Mouse (Mus musculus) T-helper 1 cell (primary cell): ENCODE measurements around the gene B830017H08Rik.

Experiments used
- in situ Hi-C: fragments of 300-600 bp; cut with MboI, MseI; formaldehyde crosslinking; loops from one replicate; pipeline ENCODE4 v1.15.1; 2025; ENCODE audit warnings: high pct_unique_total_duplicates

B830017H08Rik gene

DNA sequence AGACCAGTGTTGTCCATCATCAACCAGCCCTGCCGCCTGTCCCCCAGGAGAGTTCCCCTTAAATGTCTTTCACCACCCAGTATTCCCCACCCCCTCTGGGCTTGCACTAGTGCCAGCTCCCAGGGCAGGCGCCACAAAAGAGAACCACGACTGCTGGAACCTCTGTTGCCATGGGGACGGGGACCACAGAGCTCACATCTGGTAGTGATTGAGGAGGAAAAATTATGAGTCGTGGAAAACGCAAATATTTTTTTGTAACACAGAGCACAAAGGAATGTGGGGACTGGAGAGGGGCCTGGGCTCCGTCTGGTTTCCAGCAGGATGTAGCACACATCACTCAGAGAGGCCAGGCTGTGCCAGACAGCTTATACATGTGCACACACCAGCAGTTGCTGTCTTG is 23.2 kb upstream of the B830017H08Rik start:
- in situ Hi-C loops: no loop called here

DNA sequence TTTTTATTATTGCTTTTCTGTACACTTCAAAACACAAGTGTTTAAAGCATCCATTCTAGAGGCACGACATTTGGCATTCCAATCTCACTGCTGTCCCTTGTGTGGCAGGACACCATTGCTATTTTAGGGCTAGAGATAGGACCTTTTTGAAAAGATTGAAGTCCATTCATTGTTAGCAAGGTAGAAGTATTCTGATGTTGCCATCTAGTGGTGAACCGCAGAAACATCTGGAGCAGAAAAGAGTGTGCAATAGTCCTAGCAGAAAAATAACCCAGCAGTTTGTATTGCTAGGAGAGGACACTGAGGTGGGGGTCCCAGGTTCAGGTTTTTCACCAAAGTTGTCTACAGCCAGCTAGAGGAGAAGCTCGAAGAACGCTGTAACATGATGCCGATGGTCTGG is 20.8 kb upstream of the B830017H08Rik start:
- in situ Hi-C loops: no loop called here

DNA sequence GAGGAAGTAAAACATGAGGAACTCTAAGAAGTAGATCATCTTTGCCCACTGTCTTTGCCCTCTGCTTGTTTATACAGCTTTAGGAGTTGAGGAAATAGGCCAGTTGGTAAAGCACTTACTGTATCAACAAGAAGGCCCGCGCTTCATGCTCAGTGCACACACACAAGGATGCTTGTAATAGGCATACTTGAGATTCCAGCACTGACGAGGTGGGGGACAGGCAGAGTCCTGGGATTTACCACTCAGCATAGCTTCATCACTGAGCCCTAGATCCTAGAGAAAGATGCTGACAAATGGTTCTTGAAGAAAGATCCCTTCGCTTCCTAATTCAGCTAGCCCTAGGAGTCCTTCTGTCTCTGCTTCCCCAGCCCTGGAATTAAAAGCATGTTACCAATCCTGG is 19.7 kb upstream of the B830017H08Rik start:
- in situ Hi-C loops: no loop called here

DNA sequence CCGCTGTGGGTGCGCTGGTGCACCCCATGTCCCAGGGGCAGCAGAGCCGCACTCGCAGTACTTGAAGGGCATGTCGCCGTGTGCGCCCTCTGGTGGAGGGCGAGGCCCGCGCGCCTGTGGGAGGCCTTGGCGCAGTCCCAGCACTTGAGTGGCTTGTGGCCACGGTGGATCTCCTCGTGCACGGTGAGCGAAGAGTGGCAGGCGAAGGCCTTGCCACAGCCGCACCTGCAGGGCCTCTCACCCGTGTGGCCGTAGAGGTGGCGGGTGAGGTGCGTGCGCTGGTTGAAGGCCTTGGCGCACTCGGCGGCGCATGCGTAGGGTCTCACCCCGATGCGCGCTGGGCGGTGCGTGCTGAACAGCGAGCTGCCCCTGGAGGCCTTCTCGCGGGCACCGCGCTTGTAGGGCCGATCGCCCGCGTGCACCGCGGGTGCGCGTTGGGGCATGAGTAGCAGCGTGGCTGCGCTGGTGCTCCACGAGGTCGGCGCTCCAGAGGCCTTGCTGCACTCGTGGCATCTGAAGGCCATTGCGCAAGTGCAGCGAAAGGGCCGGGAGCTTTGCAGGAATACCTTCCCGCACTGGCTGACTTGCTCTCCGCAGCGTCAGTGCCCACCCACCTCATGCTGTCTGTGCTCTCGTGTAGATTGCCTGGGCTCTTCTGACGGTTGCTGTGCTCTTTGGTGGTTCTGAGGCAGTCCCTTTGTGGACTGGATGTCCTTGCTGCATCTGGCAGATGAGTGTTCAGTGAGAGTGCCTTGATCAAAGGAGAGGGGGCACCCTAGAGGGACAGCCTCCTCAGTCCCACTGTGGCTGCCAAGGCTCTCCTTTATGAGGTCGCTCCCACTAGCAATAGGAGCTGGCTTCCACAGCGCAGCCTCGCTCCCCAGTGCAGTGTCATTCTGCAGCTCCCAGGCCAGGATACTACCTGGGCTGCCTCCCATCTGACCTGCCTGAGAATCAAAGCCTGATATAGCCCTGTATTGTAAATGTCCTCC is 17.2 kb upstream of the B830017H08Rik start:
- in situ Hi-C loops: no loop called here

DNA sequence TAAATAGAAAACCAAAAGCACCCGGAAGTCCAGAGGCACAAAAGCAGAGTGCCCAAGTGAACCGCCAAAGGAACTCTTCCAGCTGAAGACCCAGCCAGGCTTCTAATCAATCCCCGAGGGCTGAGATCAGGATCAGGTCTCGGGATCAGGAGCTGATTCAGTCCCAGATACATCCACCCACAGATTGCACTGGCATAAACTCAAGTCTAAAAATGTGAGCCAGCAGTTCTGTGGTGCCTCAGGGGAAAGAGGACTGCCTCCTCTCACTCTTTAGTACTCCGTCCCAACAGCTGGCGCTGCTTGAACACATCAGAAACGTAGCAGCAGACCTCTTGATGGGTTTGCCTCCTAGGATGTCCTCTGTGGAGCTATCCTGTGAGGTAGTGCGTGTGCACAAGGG is 16.4 kb upstream of the B830017H08Rik start:
- in situ Hi-C loops: no loop called here

DNA sequence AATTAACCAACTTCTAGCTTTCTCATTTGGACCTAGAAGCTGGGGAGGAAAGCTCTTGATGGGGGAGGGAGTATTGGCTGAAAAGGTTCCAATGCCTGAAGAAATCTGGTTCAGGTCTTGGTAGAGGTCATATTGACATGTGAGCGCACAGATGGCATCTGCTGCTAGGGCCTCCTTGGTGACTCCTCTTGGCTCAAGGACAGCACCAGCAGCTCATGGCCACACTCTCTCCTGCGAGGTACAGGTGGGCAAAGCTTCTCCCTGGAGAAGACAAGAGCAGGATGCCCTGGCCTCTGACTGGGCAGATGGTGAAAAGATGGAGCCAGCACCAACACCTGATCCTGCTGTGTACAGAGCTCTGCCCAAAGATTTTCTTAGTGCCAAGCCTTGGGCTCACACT is 6.4 kb upstream of the B830017H08Rik start:
- in situ Hi-C loops: no loop called here

DNA sequence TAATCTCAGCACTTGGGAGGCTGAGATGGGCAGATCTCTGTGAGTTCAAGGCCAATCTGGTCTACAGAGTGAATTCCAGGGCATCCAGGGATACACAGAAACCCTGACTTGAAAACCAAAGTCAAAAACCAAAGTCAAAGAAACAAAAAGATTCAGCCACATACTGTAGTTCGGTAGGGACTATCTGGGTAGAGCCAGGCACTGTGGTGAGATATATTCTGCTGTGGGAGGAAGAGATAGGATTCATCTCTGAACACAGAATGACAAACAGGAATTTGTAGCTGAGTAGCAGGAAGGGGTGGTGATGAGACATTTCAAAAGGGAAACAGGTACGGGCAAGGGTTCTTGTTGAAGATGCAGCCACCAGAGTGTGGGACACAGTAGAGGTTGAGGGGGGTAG is 4.7 kb upstream of the B830017H08Rik start:
- in situ Hi-C loops: no loop called here

DNA sequence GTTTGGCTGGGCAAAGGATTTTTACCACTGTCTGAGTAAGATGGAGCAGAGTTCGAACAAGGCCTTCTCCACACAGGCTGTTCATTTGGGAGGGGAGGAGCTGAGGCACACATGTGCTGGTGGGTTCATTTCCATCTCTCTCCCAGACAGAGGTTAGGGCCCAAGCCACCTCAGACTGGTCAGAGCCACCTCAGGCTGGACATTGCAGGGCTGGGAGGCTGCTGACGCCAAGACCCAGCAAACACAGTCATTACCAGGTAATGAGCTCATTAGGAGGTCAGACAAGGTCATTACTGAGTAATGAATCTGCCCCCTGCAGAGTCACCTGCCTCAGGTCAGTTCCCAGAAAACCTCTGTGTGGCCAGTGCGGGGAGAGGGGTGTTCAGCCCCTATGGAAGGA is 4.1 kb upstream of the B830017H08Rik start:
- in situ Hi-C loops: no loop called here

DNA sequence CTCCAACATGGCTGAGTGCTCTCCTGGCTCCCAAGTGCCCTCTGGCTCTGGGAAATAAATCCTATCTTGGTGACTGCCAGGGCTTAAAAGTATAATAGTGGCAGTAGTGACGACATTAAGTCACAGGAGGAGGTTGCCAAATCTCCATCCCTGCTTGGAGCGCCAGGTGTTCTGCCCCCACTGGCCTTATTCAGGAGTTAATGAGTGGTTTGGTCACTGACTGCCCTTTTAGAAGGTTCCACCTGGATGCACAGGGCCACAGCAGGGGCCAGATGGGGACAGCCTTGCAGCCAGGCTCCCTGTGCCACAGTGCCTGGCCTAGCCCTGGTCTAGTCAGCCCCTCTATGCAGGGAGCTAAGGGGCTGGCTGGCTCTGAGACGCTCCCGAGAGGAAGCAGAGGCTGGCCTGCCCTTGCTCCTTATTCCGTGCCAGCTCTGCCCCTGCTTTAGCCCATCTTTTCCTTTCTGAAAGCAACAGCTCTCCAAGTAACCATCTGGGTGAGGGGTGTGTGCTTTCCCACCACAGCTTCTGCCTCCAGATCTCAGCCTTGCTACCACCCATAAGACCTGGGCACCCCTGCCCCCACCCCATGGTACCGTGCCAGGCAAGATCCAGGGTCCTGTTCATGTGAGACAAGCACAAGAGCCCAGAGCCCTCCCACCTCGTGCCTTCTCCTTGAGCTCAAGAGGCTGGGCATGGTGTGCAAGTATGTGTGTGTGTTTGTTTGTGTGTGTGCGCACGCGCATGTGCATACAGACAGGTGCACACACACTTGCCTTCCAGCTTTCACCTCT is 2.3 kb upstream of the B830017H08Rik start:
- in situ Hi-C loops: no loop called here

DNA sequence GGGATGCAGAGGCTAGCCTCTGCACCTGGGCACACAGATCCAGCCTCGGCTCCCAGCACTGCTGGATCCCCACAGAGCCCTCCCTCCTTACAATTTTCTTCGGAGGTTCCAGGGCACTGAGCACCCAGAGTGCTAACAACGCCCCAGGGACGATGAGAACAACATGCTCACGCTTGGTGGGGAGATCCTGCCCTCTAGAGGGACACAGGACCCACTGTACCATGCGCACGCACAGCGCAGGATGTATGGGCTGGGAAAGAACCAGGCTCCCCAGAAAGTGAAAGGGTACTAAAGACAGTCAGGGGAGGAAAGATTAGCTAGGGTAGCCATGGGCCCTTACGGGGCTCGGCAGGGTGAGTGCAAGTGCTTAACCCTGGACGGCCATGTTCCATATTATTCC is 1.1 kb upstream of the B830017H08Rik start:
- in situ Hi-C loops: no loop called here

DNA sequence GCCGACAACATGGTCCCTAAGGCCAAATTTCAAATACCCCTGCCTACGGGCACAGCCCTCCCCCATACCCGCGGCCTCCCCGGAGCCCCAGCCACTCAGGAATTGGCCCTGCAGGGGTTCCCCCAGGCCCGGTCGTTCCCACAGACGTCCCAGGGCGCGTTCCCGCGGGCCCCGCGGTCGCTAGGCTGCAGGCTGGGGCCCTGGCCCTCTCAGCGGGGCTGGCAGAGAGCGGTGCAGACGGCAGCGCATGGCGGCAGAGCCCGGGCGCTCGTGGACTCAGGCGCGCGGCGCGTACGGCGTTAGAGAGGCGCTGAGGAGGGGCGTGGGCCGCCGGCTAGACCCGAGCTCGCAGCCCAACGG is 380 bp downstream of the B830017H08Rik start:
- in situ Hi-C loops: no loop called here

DNA sequence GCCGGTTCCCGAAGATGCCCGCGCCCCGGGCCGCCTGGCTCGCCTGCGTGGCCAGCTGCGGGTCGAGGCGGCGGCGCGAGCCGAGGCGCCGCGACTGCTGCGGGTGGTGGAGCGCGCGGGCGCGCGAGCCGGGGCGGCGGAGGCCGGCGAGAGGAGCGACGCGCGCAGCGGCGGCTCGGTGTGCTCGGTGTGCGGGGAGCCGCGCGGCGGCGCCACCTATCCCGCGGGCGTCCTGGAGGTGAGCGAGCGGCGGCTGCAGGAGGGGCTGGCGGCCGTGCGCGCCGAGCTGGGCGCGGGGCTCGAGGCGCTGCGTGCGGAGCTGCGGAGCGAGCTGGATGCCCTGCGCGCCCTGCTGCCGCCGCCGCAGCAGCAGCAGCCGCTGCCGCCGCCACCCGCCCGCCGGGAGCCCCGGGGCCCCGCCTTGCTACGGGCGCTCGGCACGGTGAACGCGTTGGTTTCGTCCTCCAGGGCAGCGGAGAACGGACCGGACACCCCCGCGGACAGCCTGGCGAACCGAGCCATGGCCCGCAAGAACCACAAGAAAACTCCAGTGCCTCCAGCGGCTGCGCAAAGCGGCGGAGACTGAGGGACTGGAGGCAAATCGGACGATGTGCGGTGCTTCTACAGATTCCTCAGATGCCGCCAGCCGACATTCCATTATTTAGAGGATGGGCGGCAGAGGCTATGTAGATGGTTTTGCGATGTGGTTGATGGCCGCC is 919 bp downstream of the B830017H08Rik start:
- in situ Hi-C loops: no loop called here

DNA sequence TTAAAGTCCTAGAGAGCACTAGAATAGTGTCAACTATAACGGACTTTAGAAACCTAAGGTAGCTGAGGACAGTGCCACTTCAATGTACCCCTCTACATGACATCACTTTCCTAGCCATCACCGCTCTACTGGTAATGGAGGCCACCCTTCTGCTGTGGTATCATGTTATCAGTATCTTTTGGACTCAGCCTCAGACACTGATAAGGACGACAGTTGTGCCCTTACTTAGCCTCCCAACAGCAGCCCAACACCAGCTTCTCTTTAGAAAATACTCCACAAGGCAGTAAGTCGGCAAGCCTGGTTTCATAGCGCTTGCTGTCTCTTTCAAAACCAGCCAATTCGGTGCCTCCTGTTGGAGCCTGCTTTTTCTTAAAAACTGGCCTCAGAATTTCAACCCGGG is 1.6 kb downstream of the B830017H08Rik start:
- in situ Hi-C loops: no loop called here

DNA sequence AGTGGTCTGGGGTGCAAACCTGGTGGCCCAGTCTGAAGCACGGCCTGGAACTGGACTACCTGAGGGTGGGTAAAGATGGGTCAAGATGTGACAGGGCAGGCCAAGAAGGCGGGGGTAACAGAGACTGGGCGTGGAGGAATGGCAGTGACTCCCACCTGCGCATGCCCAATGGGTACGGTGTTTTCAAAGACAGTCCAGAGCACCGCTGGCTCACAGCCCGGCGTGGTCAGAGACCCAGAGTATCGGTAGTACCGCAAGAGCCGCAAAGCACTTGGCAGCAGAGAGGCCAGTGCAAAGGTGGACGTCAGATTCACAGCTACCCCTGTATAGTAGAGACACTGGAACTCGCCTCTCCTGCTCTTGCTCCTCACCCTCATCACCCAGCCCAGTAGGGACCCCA is 2.6 kb downstream of the B830017H08Rik start:
- in situ Hi-C loops: no loop called here

DNA sequence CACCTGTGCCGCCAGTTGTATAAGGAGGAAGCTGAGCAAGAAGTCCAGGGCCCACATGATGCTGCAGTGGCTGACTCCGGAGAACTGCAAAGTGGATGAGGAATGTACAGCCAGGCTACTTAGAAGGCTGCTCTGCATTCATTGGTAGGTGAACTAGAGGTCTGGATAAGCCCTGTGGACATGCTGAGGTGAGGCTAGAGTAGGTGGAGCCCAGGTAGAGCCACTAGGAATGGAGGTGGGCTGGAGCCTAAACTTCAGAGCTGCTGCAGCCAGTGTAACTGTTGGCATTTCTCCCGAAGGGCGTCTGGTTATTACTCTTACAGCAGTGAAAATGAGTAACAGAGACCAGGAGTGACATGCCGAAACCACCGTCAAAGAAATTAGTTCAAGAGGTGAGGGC is 5.1 kb downstream of the B830017H08Rik start, which contains the start of gene Car15:
Gene Car15, minus strand, starts transcription at position 314 of the 400 bp plus-strand sequence.
- in situ Hi-C loops: no loop called here

DNA sequence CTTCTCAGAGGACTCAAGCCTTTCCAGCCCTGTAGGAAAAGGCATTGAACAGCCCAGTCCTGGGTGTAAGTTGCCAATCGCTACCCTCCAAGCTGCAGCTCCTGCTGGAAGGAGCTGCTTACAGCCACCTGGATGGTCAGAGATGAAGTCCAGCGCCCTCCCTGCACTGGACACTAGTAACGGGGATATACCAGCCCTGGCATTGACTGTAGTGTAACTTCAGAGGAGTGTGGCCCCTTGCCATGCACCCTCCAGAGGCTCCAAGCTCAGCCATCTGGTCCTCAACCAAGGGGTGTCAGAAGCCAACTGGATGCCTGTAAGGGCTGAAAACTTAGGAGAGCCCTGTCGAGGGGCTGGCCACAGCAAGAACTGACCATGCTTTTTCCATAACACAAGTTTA is 7.1 kb downstream of the B830017H08Rik start:
- in situ Hi-C loops: no loop called here

DNA sequence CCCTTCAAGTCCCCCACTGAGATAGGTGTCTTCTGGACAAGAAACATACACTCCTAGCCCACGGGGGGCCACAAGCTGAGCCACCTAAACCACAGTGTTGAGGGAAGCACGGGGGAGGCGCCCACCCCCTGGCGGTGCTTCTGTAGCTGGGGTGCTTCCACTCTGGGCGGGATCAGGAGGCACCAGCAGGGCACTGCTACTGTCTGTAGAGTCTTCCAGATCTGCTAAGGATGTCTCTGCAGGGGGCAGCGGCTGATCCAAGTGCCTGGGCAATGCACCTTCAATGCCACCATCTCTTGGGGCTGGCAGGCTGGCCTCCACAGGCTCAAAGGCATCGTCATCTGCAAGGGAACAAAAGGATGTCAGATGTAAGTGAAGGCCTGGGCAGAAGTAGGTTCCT is 9.5 kb downstream of the B830017H08Rik start:
- in situ Hi-C loops: no loop called here

DNA sequence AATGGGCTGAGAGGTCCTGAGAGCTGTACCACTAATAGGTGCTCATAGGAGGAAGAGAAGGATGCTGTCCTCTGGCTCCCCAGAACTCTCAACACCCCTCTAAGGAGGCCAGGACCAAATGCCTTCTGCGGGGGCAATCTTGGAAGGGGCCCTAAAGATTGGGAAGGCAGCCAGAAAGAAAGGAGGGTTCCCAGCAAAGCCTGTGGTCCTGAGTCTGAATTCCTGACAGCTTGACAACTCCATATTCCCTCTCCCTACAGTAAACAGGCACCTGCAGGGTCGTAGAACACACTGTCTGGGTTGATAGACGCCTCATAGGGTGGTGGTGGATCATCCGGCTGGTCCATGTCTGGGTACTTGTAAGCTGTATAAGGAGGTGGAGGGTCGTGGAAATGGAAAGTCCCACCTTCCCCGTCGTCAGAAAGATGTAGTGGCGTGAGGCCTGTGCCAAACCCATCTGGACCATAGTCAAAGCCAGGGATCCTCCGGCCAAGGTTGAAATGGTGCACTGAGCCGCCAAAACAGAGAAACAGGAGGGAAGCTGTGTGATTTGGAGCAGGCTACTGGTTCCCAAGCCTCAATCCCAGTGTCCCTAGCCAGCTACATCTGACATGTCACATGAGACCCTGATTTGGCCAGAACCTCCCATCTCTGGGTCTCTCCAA is 10.9 kb downstream of the B830017H08Rik start:
- in situ Hi-C loops: no loop called here

DNA sequence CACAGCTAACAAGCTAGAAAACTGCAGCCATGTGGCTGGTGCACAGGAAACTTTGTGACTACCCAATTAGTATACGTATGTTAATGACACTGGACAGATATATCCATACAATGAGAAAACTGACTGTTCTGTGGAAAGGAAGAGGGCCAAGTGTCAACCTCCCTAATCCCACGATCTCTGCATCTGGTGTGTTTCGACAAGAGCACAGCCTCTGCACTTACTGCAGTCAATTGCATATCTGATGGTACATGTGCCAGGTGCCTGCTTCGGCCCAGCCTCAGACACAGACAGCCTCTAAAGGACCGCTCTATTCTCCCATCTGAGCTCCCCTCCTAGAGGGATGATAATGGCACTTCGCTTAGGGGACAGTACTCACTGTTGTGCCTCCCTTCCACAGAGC is 15.5 kb downstream of the B830017H08Rik start:
- in situ Hi-C loops: no loop called here

DNA sequence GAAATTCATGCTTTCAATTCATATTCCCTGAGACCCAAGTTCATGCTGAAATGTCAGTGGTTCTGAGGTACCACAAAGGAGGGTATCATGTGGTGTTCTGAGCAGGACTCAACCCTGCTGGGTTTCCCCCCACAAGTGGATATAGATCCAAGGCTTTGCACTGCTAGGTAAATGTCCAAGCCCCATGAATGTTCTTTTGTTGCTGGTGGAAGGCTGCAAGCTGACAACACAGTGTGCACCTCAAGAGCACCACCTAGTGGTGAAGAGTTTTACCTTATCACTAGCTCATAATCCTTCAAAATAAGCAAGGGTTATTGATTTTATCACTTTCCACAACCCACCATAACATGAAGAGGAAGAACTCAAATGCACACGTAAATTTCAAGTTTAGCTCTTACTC is 16.0 kb downstream of the B830017H08Rik start:
- in situ Hi-C loops: no loop called here

DNA sequence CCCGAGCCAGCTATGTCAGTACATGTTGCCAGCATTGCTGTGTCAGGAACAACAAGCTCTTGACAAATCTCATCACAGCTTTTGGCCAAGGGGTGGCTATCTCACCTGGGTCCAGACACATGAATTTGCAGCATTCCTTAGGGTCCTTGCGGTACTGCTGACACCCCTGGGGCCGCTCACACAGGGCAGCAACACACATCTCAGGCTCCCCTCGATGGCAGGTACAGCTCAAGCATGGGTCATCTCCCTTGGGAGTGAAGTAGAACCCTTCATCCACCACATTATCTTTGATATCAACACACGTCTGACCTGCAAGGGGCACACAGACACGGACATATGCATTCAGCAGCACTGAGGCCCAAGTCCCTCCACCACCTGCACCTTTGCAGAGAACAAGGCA is 16.6 kb downstream of the B830017H08Rik start:
- in situ Hi-C loops: no loop called here

DNA sequence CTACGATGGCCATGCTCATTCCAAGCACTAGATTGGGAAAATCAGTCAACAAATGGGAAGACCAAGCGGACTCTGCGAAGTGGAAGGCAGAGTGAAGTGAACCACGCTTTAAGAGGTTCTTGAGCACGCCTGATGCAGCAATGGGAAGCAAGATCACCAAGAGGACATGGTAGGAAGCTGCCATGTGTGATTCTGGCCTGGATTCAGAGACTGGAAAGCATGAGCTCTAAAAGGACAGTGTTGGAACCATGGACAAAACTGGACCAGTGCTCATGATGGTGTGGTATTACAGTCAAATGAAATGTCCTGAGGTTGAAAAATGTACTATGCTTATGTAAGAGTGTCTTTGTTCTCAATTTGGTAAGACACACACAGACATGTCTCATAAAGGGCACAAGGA is 18.4 kb downstream of the B830017H08Rik start:
- in situ Hi-C loops: no loop called here
